Mouse (Mus musculus) kidney, embryonic 14.5 days (tissue): ENCODE results near the gene BC049715. TPM values are rescaled to one million over a fixed set of nuclear protein-coding genes. Genes with fewer than 3 reads are reported as not detected.

Source experiments
- ATAC-seq: fragments of 200-750 bp; cut with Nextera tagmentation; 2 replicates; pipeline ENCODE4 v1.8.0; 2017; ENCODE audit warnings: moderate number of reproducible peaks, mild to moderate bottlenecking, moderate TSS enrichment, moderate library complexity; ENCODE audit not compliant: low FRiP score, low TSS enrichment
- H3K27ac ChIP-seq: fragments of 300-500 bp; sonication (generic); 2 replicates; pipeline ENCODE4 v1.5.1; 2014; ENCODE audit warnings: low read depth, mild to moderate bottlenecking, low read length, moderate library complexity, mixed read lengths
- H3K27me3 ChIP-seq: fragments of 300-500 bp; sonication (generic); 2 replicates; pipeline ENCODE4 v1.6.1; 2014; ENCODE audit warnings: mild to moderate bottlenecking, low read length; ENCODE audit not compliant: control insufficient read depth, insufficient read depth
- H3K36me3 ChIP-seq: fragments of 300-500 bp; sonication (generic); 2 replicates; pipeline ENCODE4 v1.6.1; 2014; ENCODE audit warnings: low read length, mixed read lengths; ENCODE audit not compliant: control insufficient read depth, insufficient read depth
- H3K4me1 ChIP-seq: fragments of 300-500 bp; sonication (generic); 2 replicates; pipeline ENCODE4 v1.6.1; 2014; ENCODE audit warnings: low read length, mixed read lengths; ENCODE audit not compliant: control insufficient read depth, insufficient read depth
- H3K4me2 ChIP-seq: fragments of 300-500 bp; sonication (generic); replicated peaks from 2 replicates; pipeline ENCODE4 v1.6.1; 2014; ENCODE audit warnings: low read depth, mild to moderate bottlenecking, low read length
- H3K4me3 ChIP-seq: fragments of 300-500 bp; sonication (generic); 2 replicates; pipeline ENCODE4 v1.5.1; 2014; ENCODE audit warnings: mild to moderate bottlenecking, low read length
- H3K9ac ChIP-seq: fragments of 300-500 bp; sonication (generic); 2 replicates; pipeline ENCODE4 v1.6.1; 2014; ENCODE audit warnings: low read depth, mild to moderate bottlenecking, low read length, moderate library complexity
- H3K9me3 ChIP-seq: fragments of 300-500 bp; sonication (generic); 2 replicates; pipeline ENCODE4 v1.6.1; 2016; ENCODE audit warnings: low read length; ENCODE audit not compliant: control insufficient read depth
- WGBS: fragments of 180-500 bp; shearing (Covaris S2); extraction: QIAGEN DNeasy Blood & Tissue Kit; methylation state at CpG from one replicate; pipeline ENCODE4 v1.1.7; 2014; 5-methylcytosine and 5-hydroxymethylcytosine counted together
- polyA plus RNA-seq: library from polyadenylated mRNA; unstranded; fragments of >200 nt; fragmentation: Nextera tagmentation; extraction: Ambion mirVana; gene quantifications from 2 replicates; pipeline ENCODE4 v1.2.1, GENCODE M21; 2014

BC049715 gene
- polyA plus RNA-seq, 1 experiment from 2014 or later: 1.9 TPM

- H3K4me3 ChIP-seq: no peak overlapping the region
- H3K4me2 ChIP-seq: peak overlapping the region; percentile 54; the same call in 1 of the 2 replicates
- ATAC-seq: no peak
- H3K4me1 ChIP-seq: peaks cover 15% of the 10 kb centered on the region
- no peaks in the 10 kb centered on the region; the same call in 1 of the 2 replicates for H3K36me3 ChIP-seq
- no peaks in the 10 kb centered on the region for H3K27me3 ChIP-seq
- WGBS: 69% methylated on average over 5 of the region's 5 CpGs
- no peak overlapping the region; the same call in 1 of the 2 replicates for H3K9ac ChIP-seq
- no peaks in the 10 kb centered on the region for H3K9me3 ChIP-seq
- no peak overlapping the region for H3K27ac ChIP-seq
These were observed 20.6 kb upstream of the BC049715 start for GRCm38 (mm10) chr6:136806819-136807218.

- peak; percentile 5; the same call in 1 of the 2 replicates for ATAC-seq
- H3K4me1 ChIP-seq: peaks cover 15% of the 10 kb centered on the region
- no peaks in the 10 kb centered on the region for H3K27me3 ChIP-seq
- H3K9ac ChIP-seq: peak overlapping the region; percentile 46; the same call in 1 of the 2 replicates
- H3K36me3 ChIP-seq: peaks cover 6% of the 10 kb centered on the region; the same call in 1 of the 2 replicates
- H3K4me3 ChIP-seq: peak overlapping the region; percentile 64
- H3K9me3 ChIP-seq: no peaks in the 10 kb centered on the region
- 41% methylated on average over 18 of the region's 18 CpGs for WGBS
- peak overlapping the region; percentile 54 for H3K4me2 ChIP-seq
- H3K27ac ChIP-seq: peak overlapping the region; percentile 63
These were observed 19.9 kb upstream of the BC049715 start for GRCm38 (mm10) chr6:136807395-136808013.

GRCm38 (mm10) chr6:136808014-136808417 is 19.4 kb upstream of the BC049715 start, which contains the start of gene H2afj:
Gene H2afj (plus strand): TSS chr6:136808244.
- ATAC-seq: peak; percentile 89
- no peaks in the 10 kb centered on the region for H3K27me3 ChIP-seq
- peaks cover 9% of the 10 kb centered on the region for H3K36me3 ChIP-seq
- H3K4me2 ChIP-seq: peak within 1 kb of the TSS; percentile 65
- peak within 1 kb of the TSS; percentile 72 for H3K9ac ChIP-seq
- peak within 1 kb of the TSS; percentile 63 for H3K27ac ChIP-seq
- peak within 1 kb of the TSS; percentile 64 for H3K4me3 ChIP-seq
- no peaks in the 10 kb centered on the region for H3K9me3 ChIP-seq
- peaks cover 12% of the 10 kb centered on the region for H3K4me1 ChIP-seq
- under 1% methylated on average over 30 of the region's 34 CpGs for WGBS

- H3K9ac ChIP-seq: peak overlapping the region; percentile 72
- H3K4me2 ChIP-seq: peak overlapping the region; percentile 65
- no peaks in the 10 kb centered on the region for H3K9me3 ChIP-seq
- peak overlapping the region; percentile 64 for H3K4me3 ChIP-seq
- H3K4me1 ChIP-seq: peaks cover 7% of the 10 kb centered on the region; the same call in 1 of the 2 replicates
- WGBS: 1% methylated on average over 28 of the region's 28 CpGs
- peaks cover 14% of the 10 kb centered on the region for H3K36me3 ChIP-seq
- peak; percentile 20; the same call in 1 of the 2 replicates for ATAC-seq
- no peaks in the 10 kb centered on the region for H3K27me3 ChIP-seq
- H3K27ac ChIP-seq: no peak overlapping the region
These were observed 18.8 kb upstream of the BC049715 start for GRCm38 (mm10) chr6:136808631-136809046.

- Histone ChIP-seq H3K27ac (no peak overlapping the region), H3K9ac (peak overlapping the region; percentile 72; the same call in 1 of the 2 replicates), H3K27me3 (no peaks in the 10 kb centered on the region), H3K4me3 (peak overlapping the region; percentile 64), H3K4me2 (peak overlapping the region; percentile 65), H3K9me3 (no peaks in the 10 kb centered on the region), H3K36me3 (peaks cover 19% of the 10 kb centered on the region), H3K4me1 (peaks cover 7% of the 10 kb centered on the region; the same call in 1 of the 2 replicates)
- ATAC-seq: no peak
- WGBS: 31% methylated on average over 14 of the region's 14 CpGs
These were observed 18.3 kb upstream of the BC049715 start for GRCm38 (mm10) chr6:136809077-136809476.

GRCm38 (mm10) chr6:136809673-136810072 is 17.8 kb upstream of the BC049715 start:
- H3K9ac ChIP-seq: no peak overlapping the region
- no peaks in the 10 kb centered on the region for H3K27me3 ChIP-seq
- peaks cover 7% of the 10 kb centered on the region; the same call in 1 of the 2 replicates for H3K4me1 ChIP-seq
- ATAC-seq: no peak
- H3K9me3 ChIP-seq: no peaks in the 10 kb centered on the region
- peak overlapping the region; percentile 65 for H3K4me2 ChIP-seq
- no peak overlapping the region for H3K27ac ChIP-seq
- peaks cover 25% of the 10 kb centered on the region for H3K36me3 ChIP-seq
- WGBS: 70% methylated on average over 13 of the region's 13 CpGs
- peak overlapping the region; percentile 64; the same call in 1 of the 2 replicates for H3K4me3 ChIP-seq

GRCm38 (mm10) chr6:136811196-136811595 is 16.2 kb upstream of the BC049715 start:
- no peak overlapping the region for H3K27ac ChIP-seq
- no peak overlapping the region for H3K4me2 ChIP-seq
- no peak overlapping the region for H3K9ac ChIP-seq
- no peaks in the 10 kb centered on the region for H3K9me3 ChIP-seq
- ATAC-seq: no peak
- WGBS: 86% methylated on average over 10 of the region's 10 CpGs
- no peaks in the 10 kb centered on the region for H3K27me3 ChIP-seq
- peaks cover 38% of the 10 kb centered on the region for H3K36me3 ChIP-seq
- H3K4me1 ChIP-seq: peaks cover 7% of the 10 kb centered on the region; the same call in 1 of the 2 replicates
- H3K4me3 ChIP-seq: no peak overlapping the region

GRCm38 (mm10) chr6:136813117-136813516 is 14.3 kb upstream of the BC049715 start:
- no peak for ATAC-seq
- peaks cover 7% of the 10 kb centered on the region; the same call in 1 of the 2 replicates for H3K4me1 ChIP-seq
- no peaks in the 10 kb centered on the region for H3K9me3 ChIP-seq
- no peak overlapping the region for H3K4me2 ChIP-seq
- H3K36me3 ChIP-seq: peaks cover 57% of the 10 kb centered on the region
- no peaks in the 10 kb centered on the region for H3K27me3 ChIP-seq
- no peak overlapping the region for H3K9ac ChIP-seq
- H3K27ac ChIP-seq: no peak overlapping the region
- H3K4me3 ChIP-seq: no peak overlapping the region
- WGBS: 45% methylated on average over 4 of the region's 4 CpGs

- no peaks in the 10 kb centered on the region for H3K4me1 ChIP-seq
- ATAC-seq: no peak
- 98% methylated on average over 7 of the region's 7 CpGs for WGBS
- no peak overlapping the region for H3K4me2 ChIP-seq
- no peaks in the 10 kb centered on the region for H3K27me3 ChIP-seq
- no peaks in the 10 kb centered on the region for H3K9me3 ChIP-seq
- no peak overlapping the region for H3K27ac ChIP-seq
- H3K36me3 ChIP-seq: peaks cover 79% of the 10 kb centered on the region
- H3K9ac ChIP-seq: no peak overlapping the region
- no peak overlapping the region for H3K4me3 ChIP-seq
These were observed 12.0 kb upstream of the BC049715 start for GRCm38 (mm10) chr6:136815381-136815780.
